In genomic region chr3:108017473-108018189, GRCm38 (mm10) we compare ENCODE assay signal across 8 mouse cellular contexts. TPM values are rescaled to one million over a fixed set of nuclear protein-coding genes. Genes with fewer than 3 reads are reported as not detected.
DNase-seq lines count a peak whose midpoint lies in the region; ATAC-seq and TF ChIP-seq lines count a peak whose summit lies in the region.

TSS of gene Gstm1 (minus strand) at chr3:108017973.

- no peaks in the 10 kb centered on the region for H3K27me3 ChIP-seq in ES-Bruce4 (ENCODE audit: control insufficient read depth, insufficient read depth, low read length, poor library complexity, severe bottlenecking)
- no peaks in the 10 kb centered on the region for H3K27me3 ChIP-seq in forebrain, embryonic 15.5 days

- peak within 1 kb of the TSS; percentile 56 for H3K4me3 ChIP-seq in ES-Bruce4 (ENCODE audit: low read depth, low read length)
- H3K4me3 ChIP-seq in forebrain, embryonic 15.5 days = peak within 1 kb of the TSS; percentile 44
- H3K4me3 ChIP-seq in lung, adult 2 months (replicated peaks; ENCODE audit: extremely low read depth, low read depth, low read length) = peak within 1 kb of the TSS; percentile 74

- ATAC-seq in forebrain, embryonic 15.5 days (replicated peaks) = peak; percentile 95
- peak; percentile 77 for ATAC-seq in neutrophil, adult 5-6 weeks (ENCODE audit: extremely low read depth, insufficient number of reproducible peaks, low FRiP score, poor library complexity, severe bottlenecking)

- TF ChIP-seq CTCF in ES-Bruce4 (IDR thresholded peaks at IDR 0.05; ENCODE audit: low read depth, low read length) = peak; percentile 82
- peak; percentile 80 for TF ChIP-seq CTCF in lung, adult 2 months (IDR thresholded peaks at IDR 0.05; ENCODE audit: insufficient read depth, low read length)

- peaks cover 1% of the 10 kb centered on the region for H3K4me1 ChIP-seq in ES-Bruce4 (ENCODE audit: control insufficient read depth, insufficient read depth, low read length)
- peaks cover 16% of the 10 kb centered on the region for H3K4me1 ChIP-seq in forebrain, embryonic 15.5 days
- H3K4me1 ChIP-seq in lung, adult 2 months (ENCODE audit: control insufficient read depth, insufficient read depth, low read length) = peaks cover 33% of the 10 kb centered on the region

- TF ChIP-seq EP300 in ES-Bruce4 (IDR thresholded peaks at IDR 0.05; ENCODE audit: insufficient read depth, low read depth, low read length) = peak; percentile 53; the same call in 1 of the 2 replicates

- 0% methylated on average over 31 of the region's 31 CpGs for WGBS in forebrain, embryonic 15.5 days
- WGBS in lung, adult 2 months = under 1% methylated on average over 31 of the region's 31 CpGs

- H3K9ac ChIP-seq in ES-Bruce4 (ENCODE audit: low read depth, poor library complexity, severe bottlenecking) = peak within 1 kb of the TSS; percentile 4
- peak within 1 kb of the TSS; percentile 44 for H3K9ac ChIP-seq in forebrain, embryonic 15.5 days (replicated peaks)

- H3K36me3 ChIP-seq in ES-Bruce4 (ENCODE audit: control insufficient read depth, insufficient read depth, low read length, poor library complexity, severe bottlenecking) = no peaks in the 10 kb centered on the region
- H3K36me3 ChIP-seq in forebrain, embryonic 15.5 days = no peaks in the 10 kb centered on the region

- H3K4me2 ChIP-seq in forebrain, embryonic 15.5 days (replicated peaks) = peak within 1 kb of the TSS; percentile 85

- peak; percentile 91 for TF ChIP-seq POLR2A in ES-Bruce4 (IDR thresholded peaks at IDR 0.05; ENCODE audit: insufficient read depth, low read length)
- peak; percentile 98 for TF ChIP-seq POLR2A in lung, adult 2 months (IDR thresholded peaks at IDR 0.05; ENCODE audit: borderline replicate concordance, extremely low read depth, low read depth, low read length)

- intact Hi-C loops in heart, postnatal 25 days (cut with DNase I) = loop anchor here (2.0 to 5.0 kb wide), 4 partner anchors 45 to 130 kb away; partner anchors contain the start of gene Gnai3

- DNase-seq in cerebellum, adult 11-12 months = peak; percentile 88
- peak; percentile 98 for DNase-seq in heart, postnatal 25 days (ENCODE audit: low spot score)
- DNase-seq in layer of hippocampus, adult 18-20 months (ENCODE audit: low spot score in 2 of 2) = peak; percentile 94 to 97
- peak; percentile 91 for DNase-seq in lung, adult 2 months
- DNase-seq in thymus, adult 18-20 months = peak; percentile 80 to 83

- peak within 1 kb of the TSS; percentile 29 for H3K27ac ChIP-seq in ES-Bruce4 (ENCODE audit: insufficient read depth, low read length)
- H3K27ac ChIP-seq in forebrain, embryonic 15.5 days (replicated peaks) = peak within 1 kb of the TSS; percentile 81

- H3K9me3 ChIP-seq in ES-Bruce4 (replicated peaks; ENCODE audit: control insufficient read depth, insufficient read depth, low read length, poor library complexity, severe bottlenecking) = no peaks in the 10 kb centered on the region
- no peaks in the 10 kb centered on the region for H3K9me3 ChIP-seq in forebrain, embryonic 15.5 days

RNA-seq across cellular contexts. Expression of gene Gstm1, which starts in this region (rescaled TPM):
- 163 and 187 TPM in 2 replicates for polyA plus RNA-seq in ES-Bruce4 (2011; ENCODE audit: insufficient read depth, insufficient read length, low read depth, missing spikeins)
- 44.0 and 60.7 TPM in 2 replicates for polyA plus RNA-seq in forebrain, embryonic 15.5 days (2015; fragmentation: Nextera tagmentation; extraction: Ambion mirVana)
- total RNA-seq in heart, postnatal 25 days (2021) = 100 to 1,000 TPM; 224 to 232 TPM
- total RNA-seq in layer of hippocampus, adult 18-20 months (2021) = 100 to 1,000 TPM; 379 to 410 TPM
- 1,241 and 1,426 TPM in 2 replicates for polyA plus RNA-seq in lung, adult 2 months (2012; rRNA removed)
- total RNA-seq in neutrophil, adult 5-6 weeks (2017) = 7.9 and 12.3 TPM in 2 replicates

Comparison
In these comparisons a context has a peak if more than half of its experiments do, and no peak if none do; other contexts are left out.
1. Peak in every context shown above with its lines: DNase-seq, ATAC-seq, H3K4me3 ChIP-seq and H3K27ac ChIP-seq.
2. RNA of gene Gstm1 (total RNA-seq): 379 to 410 TPM in layer of hippocampus, adult 18-20 months and 224 to 232 TPM in heart, postnatal 25 days; 7.9 to 12.3 TPM in neutrophil, adult 5-6 weeks; every median in the first group is over 10 times any median in the second.